ENCODE assay signal across 30 mouse cellular contexts in the genomic region with DNA sequence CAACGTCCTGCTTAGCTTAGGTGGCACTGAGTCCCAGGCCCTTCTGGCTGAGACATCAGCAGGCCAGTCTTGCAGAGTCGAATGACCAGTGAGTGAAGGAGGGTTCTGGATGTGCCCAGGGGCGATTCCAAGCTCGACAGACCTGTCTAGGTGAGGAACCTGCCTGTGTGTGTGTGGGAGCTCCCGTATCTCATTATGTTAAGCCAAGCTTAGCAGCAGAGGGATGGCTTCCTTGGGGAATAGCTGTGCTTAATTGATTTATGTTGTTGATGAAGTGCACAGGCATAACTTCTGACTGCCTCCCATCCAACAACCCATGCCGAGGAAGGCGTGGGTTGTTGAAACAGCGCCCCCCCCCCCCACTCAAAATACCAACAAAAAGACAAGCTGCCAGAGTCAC.
A peak's percentile ranks its signal among the peaks of the same experiment; 100 is the strongest.
DNase-seq lines count a peak whose midpoint lies in the region; ATAC-seq and TF ChIP-seq lines count a peak whose summit lies in the region.
"Had no signal": no experiment of that assay in that cellular context is flagged by ENCODE, and none has a peak within 500 bp of the region (broad histone marks: within the 10 kb centered on the region; RNA-seq: fewer than 3 reads in every experiment).

No protein-coding gene starts in this region.

- peak overlapping the region; percentile 75 for H3K27ac ChIP-seq in hindbrain, embryonic 13.5 days
- no peak overlapping the region for H3K27ac ChIP-seq in hindbrain, embryonic 16.5 days (ENCODE audit: low read depth, low read length)
- H3K27ac ChIP-seq in kidney, embryonic 16.5 days (ENCODE audit: low read length): peak overlapping the region; percentile 31; the same call in 1 of the 2 replicates
- no peak overlapping the region for H3K27ac ChIP-seq in midbrain, postnatal 0 days (ENCODE audit: low read depth, low read length)
- no peak overlapping the region for H3K27ac ChIP-seq in midbrain, embryonic 15.5 days
- no peak overlapping the region for H3K27ac ChIP-seq in embryonic facial prominence, embryonic 14.5 days (replicated peaks; ENCODE audit: low read depth, low read length)
- H3K27ac ChIP-seq: embryonic facial prominence, embryonic 15.5 days; heart, adult 2 months; limb, embryonic 15.5 days; liver, embryonic 13.5 days; stomach, embryonic 15.5 days had no signal

- DNase-seq in kidney, adult 18-20 months: no peak
- peak; percentile 25 for DNase-seq in midbrain, postnatal 0 days (ENCODE audit: low spot score)
- no peak for DNase-seq in embryonic facial prominence, embryonic 14.5 days (ENCODE audit: low spot score)
- DNase-seq in spleen, adult 12 weeks (ENCODE audit: low spot score): no peak
- DNase-seq: adrenal gland, postnatal 10 days; cerebellum, adult 11-12 months; cerebellum, adult 9-11 months; embryo, embryonic 11 days; forebrain, postnatal 0 days; heart, adult 2 months; heart, postnatal 4 days; kidney, adult 2 months; layer of hippocampus, postnatal 36 days; left cerebral cortex, postnatal 4 days; liver, embryonic 13.5 days; lung, adult 18-20 months; lung, postnatal 4 days; retina, postnatal 1 day; right cerebral cortex, postnatal 14 days had no signal

- peaks cover 31% of the 10 kb centered on the region for H3K4me1 ChIP-seq in hindbrain, embryonic 13.5 days (replicated peaks)
- peaks cover 5% of the 10 kb centered on the region for H3K4me1 ChIP-seq in hindbrain, embryonic 16.5 days (ENCODE audit: control insufficient read depth, insufficient read depth, low read depth, low read length)
- H3K4me1 ChIP-seq in kidney, embryonic 16.5 days (ENCODE audit: insufficient read depth, low read length): peaks cover 23% of the 10 kb centered on the region
- H3K4me1 ChIP-seq in midbrain, postnatal 0 days (ENCODE audit: insufficient read depth, low read length): no peaks in the 10 kb centered on the region
- peaks cover 15% of the 10 kb centered on the region for H3K4me1 ChIP-seq in midbrain, embryonic 15.5 days
- H3K4me1 ChIP-seq in embryonic facial prominence, embryonic 14.5 days (ENCODE audit: control insufficient read depth, insufficient read depth, low read length): no peaks in the 10 kb centered on the region
- H3K4me1 ChIP-seq: liver, embryonic 13.5 days; megakaryocyte, embryonic 14.5 days had no signal

- 0 out of 2 replicates have a peak, but pooled peaks have one; percentile 55 for ATAC-seq in hindbrain, embryonic 13.5 days (ENCODE audit: low FRiP score)
- ATAC-seq in hindbrain, embryonic 16.5 days: no peak
- peak; percentile 76; the same call in 1 of the 2 replicates for ATAC-seq in kidney, embryonic 16.5 days (ENCODE audit: low FRiP score, low TSS enrichment)
- ATAC-seq in midbrain, postnatal 0 days (ENCODE audit: low FRiP score): no peak
- ATAC-seq in midbrain, embryonic 15.5 days (replicated peaks): no peak
- peak; percentile 38; the same call in 1 of the 2 replicates for ATAC-seq in embryonic facial prominence, embryonic 14.5 days (ENCODE audit: low read depth)
- ATAC-seq: forebrain, postnatal 0 days; Patski had no signal

- H3K9ac ChIP-seq in hindbrain, embryonic 13.5 days: no peak overlapping the region
- H3K9ac ChIP-seq in hindbrain, embryonic 16.5 days (ENCODE audit: low read depth, low read length): no peak overlapping the region
- no peak overlapping the region for H3K9ac ChIP-seq in kidney, embryonic 16.5 days (replicated peaks; ENCODE audit: low read length)
- no peak overlapping the region for H3K9ac ChIP-seq in midbrain, postnatal 0 days (replicated peaks; ENCODE audit: low read length, poor library complexity, severe bottlenecking)
- H3K9ac ChIP-seq in midbrain, embryonic 15.5 days: no peak overlapping the region
- H3K9ac ChIP-seq in embryonic facial prominence, embryonic 14.5 days (ENCODE audit: low read depth, low read length): no peak overlapping the region
- H3K9ac ChIP-seq: embryonic facial prominence, embryonic 15.5 days; forebrain, embryonic 12.5 days; forebrain, postnatal 0 days; heart, embryonic 12.5 days; limb, embryonic 15.5 days; liver, embryonic 13.5 days; stomach, embryonic 15.5 days had no signal

- 57% methylated on average over 8 of the region's 8 CpGs for WGBS in hindbrain, embryonic 13.5 days
- WGBS in hindbrain, embryonic 16.5 days: 58% methylated on average over 8 of the region's 8 CpGs
- 26% methylated on average over 8 of the region's 8 CpGs for WGBS in kidney, embryonic 16.5 days
- WGBS in midbrain, postnatal 0 days: 58% methylated on average over 8 of the region's 8 CpGs
- 75% methylated on average over 8 of the region's 8 CpGs for WGBS in midbrain, embryonic 15.5 days
- 51% methylated on average over 8 of the region's 8 CpGs for WGBS in embryonic facial prominence, embryonic 14.5 days

- no peaks in the 10 kb centered on the region for H3K27me3 ChIP-seq in hindbrain, embryonic 13.5 days
- H3K27me3 ChIP-seq in hindbrain, embryonic 16.5 days (replicated peaks; ENCODE audit: control insufficient read depth, insufficient read depth, low read length): no peaks in the 10 kb centered on the region
- no peaks in the 10 kb centered on the region for H3K27me3 ChIP-seq in kidney, embryonic 16.5 days (ENCODE audit: insufficient read depth, low read length)
- H3K27me3 ChIP-seq in midbrain, postnatal 0 days (ENCODE audit: insufficient read depth, low read length): no peaks in the 10 kb centered on the region
- H3K27me3 ChIP-seq in midbrain, embryonic 15.5 days (replicated peaks): no peaks in the 10 kb centered on the region
- no peaks in the 10 kb centered on the region for H3K27me3 ChIP-seq in embryonic facial prominence, embryonic 14.5 days (replicated peaks; ENCODE audit: control insufficient read depth, insufficient read depth, low read length)
- H3K27me3 ChIP-seq: embryonic facial prominence, embryonic 15.5 days; heart, embryonic 12.5 days; limb, embryonic 15.5 days; liver, embryonic 13.5 days; megakaryocyte, embryonic 14.5 days; Patski; stomach, embryonic 15.5 days had no signal

- no peak overlapping the region for H3K4me2 ChIP-seq in hindbrain, embryonic 13.5 days
- no peak overlapping the region for H3K4me2 ChIP-seq in hindbrain, embryonic 16.5 days (ENCODE audit: low read length)
- no peak overlapping the region for H3K4me2 ChIP-seq in kidney, embryonic 16.5 days (replicated peaks; ENCODE audit: low read depth, low read length)
- H3K4me2 ChIP-seq in midbrain, postnatal 0 days (ENCODE audit: low read depth, low read length, poor library complexity, severe bottlenecking): no peak overlapping the region
- no peak overlapping the region for H3K4me2 ChIP-seq in midbrain, embryonic 15.5 days
- H3K4me2 ChIP-seq in embryonic facial prominence, embryonic 14.5 days (ENCODE audit: low read depth, low read length): no peak overlapping the region
- H3K4me2 ChIP-seq: embryonic facial prominence, embryonic 15.5 days; forebrain, embryonic 12.5 days; heart, embryonic 12.5 days; limb, embryonic 15.5 days; liver, embryonic 13.5 days; stomach, embryonic 15.5 days had no signal

- TF ChIP-seq CTCF in midbrain, postnatal 0 days (IDR thresholded peaks at IDR 0.05): no peak

- no peaks in the 10 kb centered on the region for H3K36me3 ChIP-seq in hindbrain, embryonic 13.5 days
- H3K36me3 ChIP-seq in hindbrain, embryonic 16.5 days (ENCODE audit: control insufficient read depth, insufficient read depth, low read length): no peaks in the 10 kb centered on the region
- no peaks in the 10 kb centered on the region for H3K36me3 ChIP-seq in kidney, embryonic 16.5 days (ENCODE audit: insufficient read depth, low read length)
- H3K36me3 ChIP-seq in midbrain, postnatal 0 days (ENCODE audit: insufficient read depth, low read length): no peaks in the 10 kb centered on the region
- no peaks in the 10 kb centered on the region for H3K36me3 ChIP-seq in midbrain, embryonic 15.5 days (replicated peaks)
- no peaks in the 10 kb centered on the region for H3K36me3 ChIP-seq in embryonic facial prominence, embryonic 14.5 days (ENCODE audit: control insufficient read depth, insufficient read depth, low read length)
- H3K36me3 ChIP-seq: embryonic facial prominence, embryonic 15.5 days; forebrain, embryonic 12.5 days; limb, embryonic 15.5 days; liver, embryonic 13.5 days; stomach, embryonic 15.5 days had no signal

- H3K4me3 ChIP-seq in hindbrain, embryonic 13.5 days: no peak overlapping the region
- H3K4me3 ChIP-seq in hindbrain, embryonic 16.5 days (ENCODE audit: low read length): no peak overlapping the region
- no peak overlapping the region for H3K4me3 ChIP-seq in kidney, embryonic 16.5 days (ENCODE audit: low read length)
- no peak overlapping the region for H3K4me3 ChIP-seq in midbrain, postnatal 0 days (ENCODE audit: low read depth, low read length)
- no peak overlapping the region for H3K4me3 ChIP-seq in midbrain, embryonic 15.5 days
- no peak overlapping the region for H3K4me3 ChIP-seq in embryonic facial prominence, embryonic 14.5 days (ENCODE audit: low read depth, low read length)
- H3K4me3 ChIP-seq: embryonic facial prominence, embryonic 15.5 days; forebrain, embryonic 12.5 days; heart, adult 2 months; heart, embryonic 12.5 days; limb, embryonic 15.5 days; liver, embryonic 13.5 days; megakaryocyte, embryonic 14.5 days; stomach, embryonic 15.5 days had no signal

- H3K9me3 ChIP-seq in hindbrain, embryonic 13.5 days: no peaks in the 10 kb centered on the region
- H3K9me3 ChIP-seq in hindbrain, embryonic 16.5 days (ENCODE audit: control insufficient read depth, low read length): no peaks in the 10 kb centered on the region
- H3K9me3 ChIP-seq in kidney, embryonic 16.5 days (ENCODE audit: low read length): no peaks in the 10 kb centered on the region
- no peaks in the 10 kb centered on the region for H3K9me3 ChIP-seq in midbrain, postnatal 0 days (ENCODE audit: low read length)
- H3K9me3 ChIP-seq in midbrain, embryonic 15.5 days: no peaks in the 10 kb centered on the region
- H3K9me3 ChIP-seq in embryonic facial prominence, embryonic 14.5 days (ENCODE audit: control insufficient read depth, low read length): no peaks in the 10 kb centered on the region
- H3K9me3 ChIP-seq: embryonic facial prominence, embryonic 15.5 days; forebrain, embryonic 12.5 days; heart, embryonic 12.5 days; limb, embryonic 15.5 days; liver, embryonic 13.5 days; stomach, embryonic 15.5 days had no signal

Comparison
In these comparisons a context has a peak if more than half of its experiments do, and no peak if none do; other contexts are left out.
1. ATAC-seq: peak in hindbrain, embryonic 13.5 days (single experiment), kidney, embryonic 16.5 days (single experiment) and embryonic facial prominence, embryonic 14.5 days (single experiment); none in hindbrain, embryonic 16.5 days (single experiment), midbrain, postnatal 0 days (single experiment) and midbrain, embryonic 15.5 days (single experiment).
2. H3K27ac ChIP-seq: peak in hindbrain, embryonic 13.5 days (single experiment) and kidney, embryonic 16.5 days (single experiment); none in hindbrain, embryonic 16.5 days (single experiment), midbrain, postnatal 0 days (single experiment), midbrain, embryonic 15.5 days (single experiment) and embryonic facial prominence, embryonic 14.5 days (single experiment).